Mouse (Mus musculus) sigmoid colon, adult 10 weeks (tissue): Measurements from ENCODE around the gene Zfp654. TPM values are rescaled to one million over a fixed set of nuclear protein-coding genes. Genes with fewer than 3 reads are reported as not detected.

Source experiments
- polyA plus RNA-seq: library from polyadenylated mRNA; stranded (reverse); fragments of 350-450 nt; fragmentation: Illumina TruSeq; extraction: RNeasy Lipid Tissue Mini Kit (QIAGEN cat#74804); gene quantifications from one replicate; pipeline ENCODE4 v1.2.3, GENCODE M21; 2014; ENCODE audit warnings: low read depth, low replicate concordance

The Zfp654 gene
- polyA plus RNA-seq: 67.0 TPM

DNA sequence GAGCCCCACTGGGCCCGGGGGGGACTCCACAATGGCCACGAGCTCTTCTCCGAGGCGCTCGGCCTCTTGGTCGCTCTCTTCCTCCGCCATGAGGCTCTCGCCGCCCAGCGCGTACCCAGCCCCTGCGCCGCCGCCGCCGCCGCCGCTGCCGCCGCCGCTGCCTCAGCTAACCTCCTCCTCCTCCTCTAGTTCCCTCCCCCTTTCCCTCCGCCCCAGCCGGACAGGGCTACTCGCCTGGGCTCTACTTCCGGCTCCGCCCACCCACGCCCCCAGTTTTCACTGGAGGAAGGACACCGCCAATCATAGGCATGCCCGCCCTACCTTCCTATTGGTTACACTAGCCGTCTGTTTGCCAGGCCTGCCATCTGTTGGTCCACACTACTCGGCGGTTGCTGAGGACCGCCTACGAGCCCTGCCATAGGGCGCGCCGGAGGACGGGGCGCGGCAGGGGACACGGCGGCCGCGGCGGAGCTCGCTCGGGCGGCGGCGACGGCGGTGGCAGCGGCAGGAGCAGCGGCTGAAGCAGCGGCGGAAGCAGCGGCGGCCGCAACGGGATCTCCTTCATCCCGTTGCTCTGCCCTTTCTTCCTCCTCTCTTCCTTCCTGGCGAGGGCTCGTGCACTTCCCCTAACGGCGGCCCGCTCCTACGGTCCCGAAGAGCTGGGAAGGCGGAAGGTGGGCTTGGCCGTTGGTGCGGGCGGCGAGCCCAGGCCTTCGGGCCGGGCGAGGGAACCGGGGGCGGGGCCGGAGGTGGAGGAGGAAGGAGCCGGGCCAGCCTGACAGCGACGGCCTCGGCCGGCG lies at the start of gene Zfp654, which contains the start of gene Cggbp1:
Gene Zfp654, minus strand, starts transcription at position 90 of the 800 bp plus-strand sequence.
Gene Cggbp1, plus strand, starts transcription at position 434 of the 800 bp plus-strand sequence.

DNA sequence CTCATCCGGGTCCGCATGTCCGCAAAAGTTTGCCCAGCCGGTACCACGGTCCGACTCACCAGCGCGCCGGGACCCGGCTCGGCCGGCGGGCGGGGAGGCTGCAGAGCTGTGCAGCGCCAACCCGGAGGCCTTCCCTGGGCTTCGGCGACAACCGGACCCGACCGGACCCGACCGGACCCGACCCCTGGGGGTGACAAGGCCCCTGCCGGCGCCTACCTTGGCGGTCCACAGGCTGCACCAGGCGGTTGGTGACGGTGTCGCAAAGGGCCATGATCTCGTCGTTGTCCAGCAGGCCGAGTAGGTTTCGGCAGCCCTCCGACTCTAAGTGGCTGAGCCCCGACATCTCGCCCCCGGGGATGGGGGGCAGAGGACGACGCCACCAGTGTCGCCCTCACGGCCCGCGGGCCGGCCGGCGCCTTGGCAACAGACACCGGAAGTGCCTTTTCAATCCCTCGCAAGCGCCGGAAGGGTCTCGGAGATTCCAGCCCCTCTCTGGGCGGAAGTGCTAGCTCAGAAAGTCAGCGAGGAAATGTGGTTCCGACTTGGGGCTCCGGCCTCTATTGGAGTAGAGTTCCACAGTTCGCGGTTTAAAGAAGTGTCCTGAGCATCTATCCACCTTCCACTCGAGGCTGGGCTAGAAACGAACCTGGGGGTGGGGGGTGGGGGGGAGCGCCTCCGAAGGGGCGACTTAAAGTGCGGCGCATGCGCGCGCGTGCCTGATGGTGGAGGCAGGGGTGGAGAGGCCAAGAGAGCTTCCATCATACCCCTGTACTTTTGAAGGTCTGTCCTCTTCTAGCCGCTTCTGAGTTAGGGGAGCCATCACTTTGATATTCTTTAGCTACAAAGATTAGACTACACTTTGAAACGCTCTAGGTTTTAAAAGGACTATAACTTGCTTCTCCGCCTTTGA lies 80.7 kb downstream of the Zfp654 start, which contains the start of gene 4930453N24Rik:
Gene 4930453N24Rik, minus strand, starts transcription at position 641 of the 910 bp plus-strand sequence.

Other genes with a start within 250 kb of the Zfp654 start
- gene Csnka2ip, start 249.2 kb downstream of the Zfp654 start, polyA plus RNA-seq: not detected
- 87.5 TPM for gene 4930453N24Rik, start 80.5 kb downstream of the Zfp654 start, polyA plus RNA-seq
- 215 TPM for gene Cggbp1, start 344 bp upstream of the Zfp654 start, polyA plus RNA-seq